In the genomic region with DNA sequence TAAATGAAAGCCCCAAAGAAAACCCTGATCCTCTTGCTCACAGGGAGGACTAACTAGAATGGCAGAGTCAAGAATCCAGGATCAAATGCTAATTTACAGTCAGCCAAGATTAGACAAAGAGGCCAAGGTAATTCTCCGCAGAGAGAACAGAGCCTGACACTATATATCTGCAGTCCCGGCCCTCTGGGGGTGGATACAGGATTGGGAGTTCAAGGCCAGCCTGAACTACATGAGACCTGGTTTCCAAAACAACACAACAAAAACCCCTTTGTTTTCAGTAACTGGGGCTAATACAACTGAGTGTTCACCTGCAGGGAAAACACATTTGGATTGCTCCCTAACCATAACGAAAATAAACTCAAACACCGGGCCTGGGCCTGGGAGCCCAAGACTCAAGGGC, we compare ENCODE assay signal across 9 mouse cellular contexts. TPM values are rescaled to one million over a fixed set of nuclear protein-coding genes. Genes with fewer than 3 reads are reported as not detected.
DNase-seq lines count a peak whose midpoint lies in the region; ATAC-seq lines count a peak whose summit lies in the region.
"Had no signal": no experiment of that assay in that cellular context is flagged by ENCODE, and none has a peak within 500 bp of the region (broad histone marks: within the 10 kb centered on the region; RNA-seq: fewer than 3 reads in every experiment).

No protein-coding gene starts in this region.

- H3K27ac ChIP-seq in forebrain, embryonic 15.5 days (replicated peaks), result no peak overlapping the region; the same call in 1 of the 2 replicates
- no peak overlapping the region for H3K27ac ChIP-seq in forebrain, embryonic 13.5 days
- H3K27ac ChIP-seq in lung, embryonic 16.5 days (ENCODE audit: low read length), result peak overlapping the region; percentile 95
- peak overlapping the region; percentile 55; the same call in 1 of the 2 replicates for H3K27ac ChIP-seq in hindbrain, embryonic 16.5 days (ENCODE audit: low read depth, low read length)
- H3K27ac ChIP-seq in neural tube, embryonic 15.5 days (replicated peaks), result peak overlapping the region; percentile 70; the same call in 1 of the 2 replicates

- ATAC-seq in forebrain, embryonic 15.5 days (replicated peaks), result no peak
- ATAC-seq in forebrain, embryonic 13.5 days, result no peak
- no peak for ATAC-seq in lung, embryonic 16.5 days (ENCODE audit: low read depth)
- ATAC-seq in hindbrain, embryonic 16.5 days, result no peak
- no peak for ATAC-seq in neural tube, embryonic 15.5 days (ENCODE audit: low FRiP score)
- no peak for ATAC-seq in activated CD4-positive, CD25-positive, alpha-beta regulatory T cell, adult 4 months

- H3K9ac ChIP-seq in forebrain, embryonic 15.5 days (replicated peaks), result peak overlapping the region; percentile 3; the same call in 1 of the 2 replicates
- H3K9ac ChIP-seq in forebrain, embryonic 13.5 days, result no peak overlapping the region
- peak overlapping the region; percentile 8; the same call in 1 of the 2 replicates for H3K9ac ChIP-seq in lung, embryonic 16.5 days (ENCODE audit: low read length)
- H3K9ac ChIP-seq in hindbrain, embryonic 16.5 days (ENCODE audit: low read depth, low read length), result no peak overlapping the region
- no peak overlapping the region for H3K9ac ChIP-seq in neural tube, embryonic 15.5 days (replicated peaks)

- peaks cover 25% of the 10 kb centered on the region for H3K4me1 ChIP-seq in forebrain, embryonic 15.5 days
- peaks cover 14% of the 10 kb centered on the region for H3K4me1 ChIP-seq in forebrain, embryonic 13.5 days
- H3K4me1 ChIP-seq in lung, embryonic 16.5 days (replicated peaks; ENCODE audit: control insufficient read depth, insufficient read depth, low read length), result peaks cover 54% of the 10 kb centered on the region
- peaks cover 10% of the 10 kb centered on the region for H3K4me1 ChIP-seq in hindbrain, embryonic 16.5 days (ENCODE audit: control insufficient read depth, insufficient read depth, low read depth, low read length)
- H3K4me1 ChIP-seq in neural tube, embryonic 15.5 days, result peaks cover 30% of the 10 kb centered on the region

- peaks cover 18% of the 10 kb centered on the region for H3K36me3 ChIP-seq in forebrain, embryonic 15.5 days
- peaks cover 39% of the 10 kb centered on the region for H3K36me3 ChIP-seq in forebrain, embryonic 13.5 days (ENCODE audit: poor library complexity, severe bottlenecking)
- no peaks in the 10 kb centered on the region for H3K36me3 ChIP-seq in lung, embryonic 16.5 days (ENCODE audit: control insufficient read depth, insufficient read depth, low read length)
- H3K36me3 ChIP-seq in hindbrain, embryonic 16.5 days (ENCODE audit: control insufficient read depth, insufficient read depth, low read length), result peaks cover 17% of the 10 kb centered on the region
- peaks cover 43% of the 10 kb centered on the region for H3K36me3 ChIP-seq in neural tube, embryonic 15.5 days

- 79% methylated on average over 4 of the region's 4 CpGs for WGBS in forebrain, embryonic 15.5 days
- 86% methylated on average over 4 of the region's 4 CpGs for WGBS in forebrain, embryonic 13.5 days
- 66% methylated on average over 4 of the region's 4 CpGs for WGBS in lung, embryonic 16.5 days
- WGBS in hindbrain, embryonic 16.5 days, result 72% methylated on average over 4 of the region's 4 CpGs
- WGBS in neural tube, embryonic 15.5 days, result 80% methylated on average over 4 of the region's 4 CpGs

- no peak overlapping the region for H3K4me3 ChIP-seq in forebrain, embryonic 15.5 days
- H3K4me3 ChIP-seq in forebrain, embryonic 13.5 days, result no peak overlapping the region
- no peak overlapping the region for H3K4me3 ChIP-seq in lung, embryonic 16.5 days (ENCODE audit: low read length)
- H3K4me3 ChIP-seq in hindbrain, embryonic 16.5 days (ENCODE audit: low read length), result no peak overlapping the region
- no peak overlapping the region for H3K4me3 ChIP-seq in neural tube, embryonic 15.5 days (replicated peaks)

- no peaks in the 10 kb centered on the region for H3K27me3 ChIP-seq in forebrain, embryonic 15.5 days
- no peaks in the 10 kb centered on the region for H3K27me3 ChIP-seq in forebrain, embryonic 13.5 days
- H3K27me3 ChIP-seq in lung, embryonic 16.5 days (ENCODE audit: control insufficient read depth, insufficient read depth, low read depth, low read length), result no peaks in the 10 kb centered on the region
- H3K27me3 ChIP-seq in hindbrain, embryonic 16.5 days (replicated peaks; ENCODE audit: control insufficient read depth, insufficient read depth, low read length), result no peaks in the 10 kb centered on the region
- no peaks in the 10 kb centered on the region for H3K27me3 ChIP-seq in neural tube, embryonic 15.5 days (replicated peaks)

- no peaks in the 10 kb centered on the region for H3K9me3 ChIP-seq in forebrain, embryonic 15.5 days
- no peaks in the 10 kb centered on the region for H3K9me3 ChIP-seq in forebrain, embryonic 13.5 days (replicated peaks)
- H3K9me3 ChIP-seq in lung, embryonic 16.5 days (ENCODE audit: control insufficient read depth, low read length), result no peaks in the 10 kb centered on the region
- no peaks in the 10 kb centered on the region for H3K9me3 ChIP-seq in hindbrain, embryonic 16.5 days (ENCODE audit: control insufficient read depth, low read length)
- no peaks in the 10 kb centered on the region for H3K9me3 ChIP-seq in neural tube, embryonic 15.5 days (replicated peaks)

- H3K4me2 ChIP-seq in forebrain, embryonic 15.5 days (replicated peaks), result no peak overlapping the region
- H3K4me2 ChIP-seq in forebrain, embryonic 13.5 days, result no peak overlapping the region
- no peak overlapping the region for H3K4me2 ChIP-seq in lung, embryonic 16.5 days (ENCODE audit: low read depth, low read length)
- no peak overlapping the region for H3K4me2 ChIP-seq in hindbrain, embryonic 16.5 days (ENCODE audit: low read length)
- H3K4me2 ChIP-seq in neural tube, embryonic 15.5 days, result no peak overlapping the region

- no peak for DNase-seq in lung, postnatal 10 days
- no peak for DNase-seq in thymus, adult 18-20 months
- DNase-seq: right cerebral cortex, postnatal 25 days had no signal

RNA-seq across cellular contexts. Expression of a gene that starts 5.3 kb away (rescaled TPM):
- 7.9 and 8.1 TPM in 2 replicates for polyA plus RNA-seq in forebrain, embryonic 15.5 days (2015; fragmentation: Nextera tagmentation; extraction: Ambion mirVana)
- 4.8 and 6.5 TPM in 2 replicates for polyA plus RNA-seq in forebrain, embryonic 13.5 days (2015; fragmentation: Nextera tagmentation; extraction: Ambion mirVana)
- polyA plus RNA-seq in lung, embryonic 16.5 days (2015; fragmentation: Nextera tagmentation; extraction: Ambion mirVana), result 20.6 and 23.1 TPM in 2 replicates
- polyA plus RNA-seq in hindbrain, embryonic 16.5 days (2015; fragmentation: Nextera tagmentation; extraction: Ambion mirVana), result 13.8 and 13.9 TPM in 2 replicates
- polyA plus RNA-seq in neural tube, embryonic 15.5 days (2015; fragmentation: Nextera tagmentation; extraction: Ambion mirVana), result 11.7 and 12.4 TPM in 2 replicates
- polyA plus RNA-seq in activated CD4-positive, CD25-positive, alpha-beta regulatory T cell, adult 4 months (2017; shearing (Covaris generic)), result 1 to 10 TPM; 6.8 to 9.0 TPM

RNA-seq across cellular contexts. Expression of a gene that starts 13.7 kb away (rescaled TPM):
- 0.17 and 0.27 TPM in 2 replicates for polyA plus RNA-seq in forebrain, embryonic 15.5 days (2015; fragmentation: Nextera tagmentation; extraction: Ambion mirVana)
- polyA plus RNA-seq in forebrain, embryonic 13.5 days (2015; fragmentation: Nextera tagmentation; extraction: Ambion mirVana), result not detected in 2 replicates
- polyA plus RNA-seq in lung, embryonic 16.5 days (2015; fragmentation: Nextera tagmentation; extraction: Ambion mirVana), result 0.15 and 0.19 TPM in 2 replicates
- 0.26 and 0.50 TPM in 2 replicates for polyA plus RNA-seq in hindbrain, embryonic 16.5 days (2015; fragmentation: Nextera tagmentation; extraction: Ambion mirVana)
- polyA plus RNA-seq in neural tube, embryonic 15.5 days (2015; fragmentation: Nextera tagmentation; extraction: Ambion mirVana), result 0.22 and 0.29 TPM in 2 replicates
- polyA plus RNA-seq in activated CD4-positive, CD25-positive, alpha-beta regulatory T cell, adult 4 months (2017; shearing (Covaris generic)), result not detected

RNA-seq across cellular contexts. Expression of a gene that starts 17.9 kb away (rescaled TPM):
- polyA plus RNA-seq in forebrain, embryonic 15.5 days (2015; fragmentation: Nextera tagmentation; extraction: Ambion mirVana), result 47.8 and 52.7 TPM in 2 replicates
- 45.8 and 48.2 TPM in 2 replicates for polyA plus RNA-seq in forebrain, embryonic 13.5 days (2015; fragmentation: Nextera tagmentation; extraction: Ambion mirVana)
- polyA plus RNA-seq in lung, embryonic 16.5 days (2015; fragmentation: Nextera tagmentation; extraction: Ambion mirVana), result 39.7 and 45.1 TPM in 2 replicates
- polyA plus RNA-seq in hindbrain, embryonic 16.5 days (2015; fragmentation: Nextera tagmentation; extraction: Ambion mirVana), result 42.5 and 45.9 TPM in 2 replicates
- 37.5 and 39.6 TPM in 2 replicates for polyA plus RNA-seq in neural tube, embryonic 15.5 days (2015; fragmentation: Nextera tagmentation; extraction: Ambion mirVana)
- 10 to 100 TPM; 17.9 to 22.1 TPM for polyA plus RNA-seq in activated CD4-positive, CD25-positive, alpha-beta regulatory T cell, adult 4 months (2017; shearing (Covaris generic))

RNA-seq across cellular contexts. Expression of a gene that starts 22.6 kb away (rescaled TPM):
- 92.9 and 96.5 TPM in 2 replicates for polyA plus RNA-seq in forebrain, embryonic 15.5 days (2015; fragmentation: Nextera tagmentation; extraction: Ambion mirVana)
- polyA plus RNA-seq in forebrain, embryonic 13.5 days (2015; fragmentation: Nextera tagmentation; extraction: Ambion mirVana), result 71.1 and 81.2 TPM in 2 replicates
- polyA plus RNA-seq in lung, embryonic 16.5 days (2015; fragmentation: Nextera tagmentation; extraction: Ambion mirVana), result 41.3 and 60.3 TPM in 2 replicates
- polyA plus RNA-seq in hindbrain, embryonic 16.5 days (2015; fragmentation: Nextera tagmentation; extraction: Ambion mirVana), result 91.5 and 101 TPM in 2 replicates
- polyA plus RNA-seq in neural tube, embryonic 15.5 days (2015; fragmentation: Nextera tagmentation; extraction: Ambion mirVana), result 94.2 and 96.6 TPM in 2 replicates
- polyA plus RNA-seq in activated CD4-positive, CD25-positive, alpha-beta regulatory T cell, adult 4 months (2017; shearing (Covaris generic)), result 10 to 100 TPM; 51.8 to 71.5 TPM

RNA-seq across cellular contexts. Expression of a gene that starts 30.8 kb away (rescaled TPM):
- 40.5 and 45.0 TPM in 2 replicates for polyA plus RNA-seq in forebrain, embryonic 15.5 days (2015; fragmentation: Nextera tagmentation; extraction: Ambion mirVana)
- polyA plus RNA-seq in forebrain, embryonic 13.5 days (2015; fragmentation: Nextera tagmentation; extraction: Ambion mirVana), result 63.3 and 64.1 TPM in 2 replicates
- 29.3 and 32.3 TPM in 2 replicates for polyA plus RNA-seq in lung, embryonic 16.5 days (2015; fragmentation: Nextera tagmentation; extraction: Ambion mirVana)
- 17.9 and 19.0 TPM in 2 replicates for polyA plus RNA-seq in hindbrain, embryonic 16.5 days (2015; fragmentation: Nextera tagmentation; extraction: Ambion mirVana)
- polyA plus RNA-seq in neural tube, embryonic 15.5 days (2015; fragmentation: Nextera tagmentation; extraction: Ambion mirVana), result 17.7 and 22.4 TPM in 2 replicates
- 10 to 100 TPM; 12.3 to 13.4 TPM for polyA plus RNA-seq in activated CD4-positive, CD25-positive, alpha-beta regulatory T cell, adult 4 months (2017; shearing (Covaris generic))

Comparison
In these comparisons a context has a peak if more than half of its experiments do, and no peak if none do; other contexts are left out.
1. H3K9ac ChIP-seq: peak in forebrain, embryonic 15.5 days (single experiment) and lung, embryonic 16.5 days (single experiment); none in forebrain, embryonic 13.5 days (single experiment), hindbrain, embryonic 16.5 days (single experiment) and neural tube, embryonic 15.5 days (single experiment).
2. H3K27ac ChIP-seq: peak in lung, embryonic 16.5 days (single experiment), hindbrain, embryonic 16.5 days (single experiment) and neural tube, embryonic 15.5 days (single experiment); none in forebrain, embryonic 15.5 days (single experiment) and forebrain, embryonic 13.5 days (single experiment).